Mouse (Mus musculus): ENCODE data around the gene Swi5.
A peak's percentile ranks its signal among the peaks of the same experiment; 100 is the strongest.

Gene Swi5

DNA sequence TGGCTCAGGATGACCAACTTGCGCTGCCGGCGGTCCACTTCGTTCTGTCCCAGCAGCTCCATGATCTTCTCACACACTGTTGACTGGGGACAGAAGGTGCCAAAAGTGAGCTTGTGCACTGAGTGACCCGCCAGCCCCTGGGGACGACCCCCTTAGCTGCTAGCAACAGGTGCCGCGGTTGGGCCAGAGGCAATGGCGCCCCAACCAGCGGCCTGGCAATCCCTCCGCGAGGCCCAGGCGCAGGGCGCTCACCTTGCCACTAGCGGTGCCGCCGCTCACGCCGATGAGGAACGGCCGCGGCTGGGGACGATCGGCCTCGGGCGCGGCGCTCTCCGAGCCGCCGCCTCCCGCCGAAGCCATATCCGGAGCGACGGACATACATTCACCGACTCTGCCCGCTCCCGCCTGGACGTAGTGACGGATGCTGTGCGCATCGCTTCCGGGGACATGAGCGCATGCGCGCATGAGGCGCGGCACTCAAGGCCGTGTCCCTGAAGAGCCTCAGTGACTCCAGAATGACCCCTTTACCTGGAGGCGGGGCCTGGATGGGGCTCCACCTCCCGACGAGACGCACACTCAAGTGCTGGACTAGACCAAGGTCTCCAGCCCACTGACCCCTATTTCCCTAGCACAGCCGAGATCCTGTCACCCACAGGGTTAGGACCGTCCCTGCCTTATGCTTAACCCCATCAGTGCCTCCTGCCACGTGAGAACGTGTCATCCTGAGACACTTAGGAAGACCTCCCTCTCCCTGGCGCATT is 28.0 kb downstream of the Swi5 start, which contains the start of gene Uck1:
Uck1 (minus strand) TSS at position 503 of the 761 bp plus-strand sequence.
- peak; percentile 86 to 92 for DNase-seq

- DNase-seq: no peak
These were observed 28.9 kb downstream of the Swi5 start for GRCm38 (mm10) chr2:32258887-32259533.

DNA sequence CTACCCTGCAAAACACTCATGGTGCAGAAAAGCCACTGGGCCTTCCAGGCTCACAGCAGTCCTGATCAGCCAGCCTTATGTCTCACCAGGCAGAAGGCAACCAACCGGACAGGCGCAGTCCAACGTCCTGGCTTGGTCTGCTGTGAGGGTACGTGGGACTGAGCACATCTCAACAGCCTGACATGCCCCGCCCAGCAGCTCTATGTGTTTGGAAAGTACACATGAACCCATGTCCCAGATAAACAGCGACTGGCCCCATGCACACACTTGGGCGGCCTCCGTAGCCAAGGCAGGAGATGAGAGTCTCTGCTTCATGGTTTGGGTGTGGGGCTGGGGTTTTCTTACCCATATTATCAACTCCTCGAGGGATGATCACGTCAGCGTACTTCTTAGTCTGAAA is 31.6 kb downstream of the Swi5 start:
- no peak for DNase-seq

- DNase-seq: no peak
These were observed 33.3 kb downstream of the Swi5 start for GRCm38 (mm10) chr2:32254563-32254962.

- no peak for DNase-seq
These were observed 34.5 kb downstream of the Swi5 start for GRCm38 (mm10) chr2:32253352-32253751.

DNA sequence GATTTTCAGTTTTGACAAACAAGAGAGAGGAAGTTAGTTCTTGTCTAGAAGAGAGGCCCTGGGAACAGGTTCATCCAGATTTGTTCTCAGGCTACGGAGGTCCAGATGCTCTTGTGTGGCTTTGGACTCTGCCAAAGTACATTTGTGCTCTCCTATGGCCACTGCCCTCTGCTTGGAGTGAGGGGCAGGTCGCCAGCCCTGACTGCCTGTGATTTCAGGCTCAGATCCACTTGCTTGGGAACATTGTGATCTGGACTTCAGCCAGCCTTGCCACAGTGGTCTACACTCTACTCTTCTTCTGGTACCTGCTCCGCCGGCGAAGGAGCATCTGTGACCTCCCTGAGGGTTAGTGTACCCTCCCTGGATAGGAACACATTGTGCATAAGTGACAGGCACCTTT is 35.2 kb downstream of the Swi5 start:
- no peak for DNase-seq

GRCm38 (mm10) chr2:32251791-32252527 is 35.9 kb downstream of the Swi5 start:
- DNase-seq: no peak

DNA sequence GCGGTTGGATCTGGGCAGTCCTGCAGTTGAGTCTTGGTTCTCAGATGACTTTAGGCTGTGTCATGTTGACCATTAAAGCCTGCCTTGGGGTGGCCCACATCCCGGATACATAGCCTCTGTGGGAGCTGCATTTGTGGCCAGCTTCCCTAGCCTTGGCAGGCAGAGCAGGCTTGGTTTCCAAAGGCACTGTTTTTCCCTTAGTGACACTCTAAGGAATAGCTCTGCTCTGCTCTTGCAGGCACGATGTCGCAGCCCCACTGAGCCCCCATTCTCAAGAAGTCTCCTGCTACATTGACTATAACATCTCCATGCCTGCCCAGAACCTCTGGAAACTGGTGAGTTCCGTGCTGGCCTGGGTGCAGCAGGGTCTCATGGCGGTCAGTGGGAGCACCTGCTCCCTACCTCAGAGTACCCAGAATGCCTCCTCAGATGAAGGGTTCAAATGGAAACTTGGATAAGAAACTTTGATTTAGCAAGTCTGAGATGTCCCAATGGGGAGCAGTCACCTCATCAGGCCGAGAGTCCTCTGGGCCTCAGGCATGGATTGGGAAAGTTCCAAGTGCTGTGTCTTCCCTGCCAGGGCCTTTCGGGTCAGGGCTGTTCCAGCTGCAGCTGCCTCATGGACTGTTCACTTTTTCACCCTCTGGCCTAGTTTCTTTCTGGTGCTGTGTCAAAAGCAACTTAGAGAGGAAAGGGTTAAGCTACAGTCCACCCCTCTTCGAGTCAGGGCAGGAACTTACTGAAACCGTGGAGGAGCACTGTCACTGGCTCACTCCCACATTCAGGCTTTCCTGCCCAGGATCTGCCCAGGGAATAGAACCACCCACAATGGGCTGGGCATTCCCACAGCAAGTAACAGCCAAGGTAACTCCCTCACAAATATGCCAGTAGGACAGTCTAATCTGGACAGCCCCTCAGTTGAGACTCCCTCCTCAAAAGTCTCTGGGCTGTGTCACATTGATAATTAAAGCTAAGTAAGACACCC is 39.2 kb downstream of the Swi5 start:
- no peak for DNase-seq

GRCm38 (mm10) chr2:32246741-32247140 is 41.1 kb downstream of the Swi5 start:
- no peak for DNase-seq

DNA sequence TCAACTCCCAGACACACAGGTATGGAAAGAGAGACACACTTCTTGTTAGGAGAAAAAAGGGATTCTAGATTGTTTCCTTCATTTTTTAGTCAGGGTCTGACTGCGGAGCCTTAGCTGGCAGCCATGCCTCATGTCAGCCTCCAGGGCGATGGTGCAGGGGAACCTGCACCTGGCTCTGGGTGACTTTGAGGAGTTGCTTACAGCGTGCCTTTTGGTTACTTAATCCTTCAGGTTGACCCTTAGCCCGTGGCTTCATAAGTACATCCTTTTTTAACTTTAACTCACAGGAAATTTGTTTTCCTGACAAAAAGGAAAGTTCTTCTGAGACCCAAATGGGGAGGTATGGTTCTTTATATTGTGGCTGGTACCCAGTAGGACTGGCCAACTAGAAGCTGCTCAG is 44.9 kb downstream of the Swi5 start:
- DNase-seq: no peak

- DNase-seq: no peak
These were observed 47.3 kb downstream of the Swi5 start for GRCm38 (mm10) chr2:32240591-32240990.

DNA sequence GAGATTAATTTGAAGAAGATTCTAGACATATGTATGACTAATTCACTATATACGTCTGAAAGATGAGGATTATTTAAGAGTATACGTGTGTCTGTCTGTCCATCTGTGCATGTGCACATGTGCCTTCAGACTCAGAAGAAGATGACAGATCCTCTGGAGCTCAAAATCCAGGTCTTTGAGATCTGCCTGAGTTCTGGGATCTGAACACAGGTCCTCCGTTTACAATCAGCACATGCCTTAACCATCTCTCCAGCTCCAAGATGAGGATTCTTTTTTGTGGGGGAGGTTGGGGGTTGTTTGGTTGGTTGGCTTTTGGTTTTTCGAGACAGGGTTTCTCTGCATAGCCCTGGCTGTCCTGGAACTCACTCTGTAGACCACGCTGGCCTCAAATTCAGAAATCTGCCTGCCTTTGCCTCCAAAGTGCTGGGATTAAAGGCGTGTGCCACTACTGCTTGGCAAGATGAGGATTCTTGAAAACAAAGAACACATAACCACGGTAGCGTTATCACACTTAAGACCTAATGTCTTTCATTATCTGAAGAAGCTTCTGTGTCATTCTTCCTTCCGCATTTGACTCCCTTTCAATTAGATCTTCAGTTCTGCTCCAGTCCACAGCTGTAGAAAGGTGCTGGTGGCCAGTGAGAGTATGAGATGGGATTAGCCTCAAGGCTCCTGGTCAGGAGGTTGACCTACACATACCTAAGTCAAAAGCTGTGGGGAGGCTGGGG is 49.0 kb downstream of the Swi5 start:
- no peak for DNase-seq

DNA sequence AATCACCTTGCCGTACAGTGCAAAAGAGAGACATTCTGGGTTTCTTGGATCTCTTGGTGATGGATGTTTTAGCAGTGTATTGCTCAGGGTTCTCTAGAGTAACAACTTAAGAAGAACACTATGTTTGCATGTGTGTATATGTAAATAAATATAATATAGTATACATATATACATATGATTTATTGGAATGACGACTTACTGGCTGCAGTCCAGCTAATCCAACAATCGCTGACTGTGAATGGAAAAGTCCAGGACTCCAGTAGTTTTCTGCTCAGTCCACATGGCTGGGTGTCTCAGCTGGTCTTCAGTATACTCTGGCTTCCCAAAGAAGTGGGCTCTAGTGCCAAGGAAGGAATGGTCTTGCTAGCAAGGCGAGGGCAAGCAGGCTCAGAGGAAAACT is 50.3 kb downstream of the Swi5 start:
- DNase-seq: no peak

- peak in 1 of 2 experiments; percentile 38 for DNase-seq
These were observed 51.0 kb downstream of the Swi5 start for GRCm38 (mm10) chr2:32236760-32237487.

- peak; percentile 87 to 91 for DNase-seq
These were observed 51.8 kb downstream of the Swi5 start, which contains the start of gene Pomt1 for GRCm38 (mm10) chr2:32235886-32236759. TSS of gene Pomt1 (plus strand) at chr2:32236590.

- DNase-seq: no peak
These were observed 52.4 kb downstream of the Swi5 start for GRCm38 (mm10) chr2:32235433-32235832.

Measured in thymus, postnatal 36 days (tissue).